Mouse (Mus musculus) cerebellum, adult (tissue): ENCODE data around the gene Tube1.
"Not testable (repeated sequence)": the region's sequence is repeated elsewhere in the genome, so short reads cannot be mapped to it uniquely, and the experiment has no call there.

ENCODE experiments used
- ATAC-seq: cut with Nextera tagmentation; 2 replicates; pipeline ENCODE4 v1.9.2; 2017; ENCODE audit warnings: mild to moderate bottlenecking, moderate library complexity, mixed read lengths; ENCODE audit not compliant: insufficient number of reproducible peaks, low FRiP score, low TSS enrichment

The Tube1 gene

GRCm38 (mm10) chr10:39165632-39166115 lies 31.9 kb downstream of the Tube1 start:
- ATAC-seq: peak; percentile 34

DNA sequence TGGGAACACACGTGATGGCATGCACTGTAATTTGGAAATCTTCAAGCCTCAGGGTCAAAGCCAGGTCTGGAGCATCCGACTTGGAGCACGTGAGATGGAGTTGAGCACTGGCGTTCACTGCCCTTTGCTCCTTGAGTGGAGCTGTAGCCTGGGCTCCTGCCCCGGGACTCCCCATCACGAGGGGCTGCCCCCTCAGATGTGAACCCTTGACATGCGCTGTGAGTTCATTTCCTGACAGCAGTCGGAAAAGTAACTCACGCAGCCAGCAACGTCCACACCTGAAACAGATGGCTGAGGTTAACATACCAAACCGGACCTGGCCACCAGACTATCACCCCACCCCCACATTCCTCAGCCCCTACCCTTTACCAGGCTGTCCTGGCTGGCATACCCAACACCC lies 33.8 kb downstream of the Tube1 start:
- no peak for ATAC-seq

DNA sequence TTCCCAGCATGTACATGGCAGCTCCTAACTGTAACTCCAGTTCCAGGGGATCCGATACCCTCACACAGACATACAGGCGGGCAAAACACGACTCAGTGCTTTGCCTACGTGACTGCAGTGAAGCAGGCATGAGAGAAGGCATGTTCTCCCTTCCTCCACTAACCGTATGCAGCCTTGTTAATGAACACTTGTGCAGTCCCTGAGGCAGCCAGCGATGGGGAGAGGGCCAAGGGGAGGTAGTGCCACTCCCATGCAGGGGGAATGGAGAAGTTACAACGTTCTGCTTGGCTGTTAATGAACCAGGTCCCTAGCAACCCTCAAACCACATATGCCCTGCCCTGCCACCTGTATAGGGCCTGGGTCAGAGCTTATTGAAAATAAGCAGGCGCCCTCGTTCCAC lies 35.9 kb downstream of the Tube1 start:
- no peak for ATAC-seq

DNA sequence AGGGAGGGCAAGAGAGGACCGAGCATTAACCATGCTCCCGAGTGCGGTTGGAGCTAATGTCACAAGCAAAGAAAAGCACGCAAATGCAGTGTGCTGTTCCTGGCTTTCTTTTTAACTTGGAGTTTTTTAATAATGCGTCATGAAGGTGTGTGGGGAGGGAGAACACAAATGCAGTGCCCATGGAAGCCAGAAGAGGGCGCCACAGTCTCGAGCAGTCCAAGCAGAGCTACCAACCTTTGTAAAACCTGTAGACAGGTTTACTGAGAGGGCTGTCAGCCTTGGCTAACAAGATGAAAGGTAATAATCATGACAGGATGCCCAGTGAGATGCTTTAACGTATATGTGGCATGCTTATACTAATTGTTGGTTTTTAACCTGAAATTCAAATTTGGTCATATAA lies 36.4 kb downstream of the Tube1 start:
- peak; percentile 21; the same call in 1 of the 2 replicates for ATAC-seq

DNA sequence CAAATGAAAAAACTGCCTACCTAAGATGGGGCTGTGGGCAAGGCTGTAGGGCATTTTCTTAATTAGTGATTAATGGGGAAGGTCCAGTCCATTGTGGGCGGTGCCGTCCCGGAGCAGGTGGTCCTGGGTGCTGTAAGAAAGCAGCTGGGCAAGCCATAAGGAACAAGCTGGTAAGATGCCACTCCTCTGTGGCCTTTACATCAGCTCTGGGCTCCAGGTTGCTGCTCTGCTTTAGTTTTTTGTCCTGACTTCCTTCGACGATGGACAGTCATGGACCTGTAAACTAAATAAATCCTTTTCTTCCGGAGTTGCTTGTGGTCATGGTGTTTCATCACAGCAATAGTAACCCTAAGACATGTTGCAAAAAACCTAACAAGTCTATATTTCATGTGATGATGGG lies 36.9 kb downstream of the Tube1 start:
- ATAC-seq: no peak

DNA sequence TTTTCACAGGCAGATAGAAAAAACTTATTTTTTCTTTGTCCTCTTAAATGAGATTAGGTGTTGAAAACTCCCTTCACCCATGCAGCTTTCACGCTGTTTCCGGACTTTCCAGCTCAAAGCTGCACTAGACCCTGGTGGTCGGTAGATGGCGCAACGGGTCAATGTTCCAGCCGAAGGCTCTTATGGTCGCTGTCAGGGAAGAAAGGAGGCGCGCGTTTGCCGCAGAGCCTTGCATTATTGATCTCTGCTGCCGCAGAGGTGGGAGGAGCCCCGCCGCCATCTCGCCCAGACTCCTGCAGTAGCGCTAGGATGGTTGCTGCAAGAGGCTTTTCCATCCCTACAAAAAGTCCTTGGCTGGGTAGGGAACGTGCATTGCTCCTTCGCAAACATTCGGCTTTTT lies 37.4 kb downstream of the Tube1 start:
- ATAC-seq: peak; percentile 85

GRCm38 (mm10) chr10:39171603-39172539 lies 38.1 kb downstream of the Tube1 start:
- peak; percentile 81 for ATAC-seq

DNA sequence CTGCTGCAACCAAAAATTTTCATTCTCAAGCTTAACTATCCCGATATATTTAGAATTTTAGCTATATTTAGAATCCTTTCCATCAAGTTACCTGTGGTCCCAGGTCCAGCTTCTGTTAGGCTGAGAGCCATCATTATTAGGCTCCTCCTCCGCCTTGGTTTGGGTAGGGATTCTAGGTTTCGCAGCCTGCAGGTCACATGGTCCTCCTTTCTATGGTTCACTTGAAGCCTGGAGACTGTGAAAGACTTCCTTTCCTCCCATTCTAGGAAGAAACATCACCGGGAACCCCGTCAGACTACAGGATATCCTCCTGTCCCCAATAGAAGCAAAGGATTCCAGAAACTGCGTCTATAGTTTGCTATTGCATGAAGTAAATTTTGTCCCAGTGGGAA lies 38.8 kb downstream of the Tube1 start:
- no peak for ATAC-seq

DNA sequence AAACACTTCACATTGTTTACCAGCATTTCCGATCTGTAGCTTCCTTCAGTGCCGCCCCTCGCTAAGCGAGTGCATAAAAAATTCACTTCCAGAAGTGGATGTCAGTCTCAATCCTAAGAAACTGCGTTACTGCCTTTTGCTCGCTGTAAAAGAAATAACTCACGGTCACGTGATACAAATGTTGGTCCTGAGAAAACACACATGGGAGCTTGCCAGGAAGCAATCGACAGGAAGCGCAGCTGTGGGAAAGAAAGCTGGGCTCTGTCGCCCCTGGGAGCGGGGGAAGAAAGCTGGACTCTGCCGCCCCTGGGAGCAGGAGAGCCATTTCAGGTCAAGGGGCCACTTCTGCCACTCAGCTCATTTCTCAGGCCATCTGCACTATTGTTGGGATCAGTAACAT lies 39.3 kb downstream of the Tube1 start:
- no peak for ATAC-seq

DNA sequence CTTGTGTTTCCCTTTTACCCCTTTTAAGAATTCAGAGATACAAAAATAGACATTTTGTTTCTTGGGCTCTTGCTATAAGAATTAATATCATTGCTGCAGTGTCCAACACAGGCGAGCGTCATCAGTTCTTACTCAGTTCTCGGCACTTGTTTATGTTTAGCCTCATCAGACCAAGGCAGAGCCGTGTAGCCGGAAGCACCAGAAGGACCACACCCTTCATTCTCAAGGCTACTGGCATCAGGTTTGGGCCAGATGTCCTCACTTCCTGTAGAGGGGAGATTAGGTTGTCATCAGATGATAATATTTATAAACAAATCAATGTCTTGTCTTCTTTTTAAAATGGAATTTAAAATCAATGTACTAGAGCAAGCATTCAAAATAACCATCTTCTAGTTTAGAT lies 43.2 kb downstream of the Tube1 start:
- no peak for ATAC-seq

DNA sequence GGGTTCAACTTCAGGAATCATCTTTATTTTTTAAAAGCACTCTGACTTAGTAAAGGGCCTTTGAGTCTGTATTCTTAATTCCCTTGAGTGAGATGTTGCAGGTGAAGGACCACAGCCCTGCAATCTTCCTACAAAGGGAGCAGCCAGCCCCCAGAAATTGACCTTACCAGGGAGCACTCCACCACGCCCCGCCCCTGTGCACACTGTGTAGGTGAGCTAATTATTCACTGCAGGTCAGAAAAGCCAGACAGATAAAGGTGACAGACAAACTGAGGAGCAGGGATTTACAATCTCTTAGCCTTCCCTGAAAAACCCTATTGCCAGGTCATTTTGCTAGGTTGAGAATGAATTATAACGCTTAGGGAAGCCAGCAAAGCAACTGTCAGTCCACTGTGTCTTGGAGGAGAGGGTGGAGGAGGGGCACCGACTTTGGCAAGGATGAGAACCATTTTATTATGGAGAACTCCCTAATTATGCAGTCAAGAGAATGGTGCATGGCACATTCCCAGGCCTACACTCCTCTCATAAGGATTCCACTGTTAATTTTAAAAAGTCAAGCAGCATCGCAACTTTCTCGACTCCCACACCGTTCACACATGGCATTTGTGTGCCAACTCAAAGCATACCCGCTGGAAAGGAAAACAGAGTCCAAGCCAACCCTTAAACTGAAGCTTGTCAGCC lies 51.2 kb downstream of the Tube1 start:
- no peak for ATAC-seq

DNA sequence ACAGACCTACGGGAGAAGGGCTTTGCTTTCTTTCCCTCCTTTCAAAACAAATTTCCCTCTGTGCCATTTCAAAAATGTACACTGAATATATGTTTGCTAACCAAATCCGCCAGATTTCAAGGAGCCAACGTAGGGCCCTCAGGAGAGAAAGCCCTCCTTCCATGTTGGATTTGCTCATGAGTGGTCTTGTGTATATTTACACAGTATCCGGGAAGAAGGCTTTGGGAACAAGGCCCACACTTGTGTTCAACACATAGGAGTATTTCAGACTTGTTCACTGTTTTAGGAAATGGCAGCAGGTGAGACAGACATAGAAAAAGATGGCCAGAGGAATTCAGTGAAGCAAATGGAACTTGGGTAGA lies 51.8 kb downstream of the Tube1 start:
- ATAC-seq: no peak

DNA sequence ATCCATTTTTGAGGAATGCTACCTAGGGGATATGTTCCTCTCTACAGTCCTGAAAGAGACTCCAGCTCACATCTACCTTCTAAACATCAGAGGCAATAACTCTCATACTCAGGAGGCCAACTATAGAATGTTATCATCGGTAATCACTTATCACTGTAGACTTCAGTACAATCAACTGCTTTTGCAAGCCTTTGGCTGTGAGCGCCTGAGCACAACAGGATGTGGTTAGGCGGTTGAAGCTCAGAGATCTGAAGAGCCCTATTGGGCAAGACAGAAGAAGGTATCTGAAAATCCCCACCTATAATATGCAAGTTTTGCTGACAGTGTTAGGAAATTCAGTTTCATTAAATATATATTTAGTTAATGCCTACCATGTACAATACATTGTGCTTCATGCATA lies 58.9 kb downstream of the Tube1 start:
- ATAC-seq: no peak

DNA sequence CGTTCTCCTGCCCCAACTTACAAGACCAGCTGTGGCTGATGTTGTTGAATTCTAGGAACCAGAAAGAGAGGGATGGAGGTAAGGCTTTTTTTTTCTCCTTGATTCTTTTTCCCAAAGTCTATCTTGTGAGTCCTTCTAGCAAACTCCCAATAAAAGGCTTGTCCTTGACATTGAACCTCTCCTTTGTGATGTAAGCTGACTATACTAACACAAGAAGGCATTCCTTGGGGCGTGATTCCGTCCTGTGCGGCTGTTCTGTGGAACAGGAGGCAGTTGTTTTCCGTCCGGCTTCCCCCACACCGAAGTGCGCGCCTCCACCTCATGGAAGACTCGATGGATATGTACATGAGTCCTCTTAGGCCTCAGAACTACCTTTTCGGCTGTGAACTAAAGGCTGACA lies 64.4 kb downstream of the Tube1 start:
- not testable (repeated sequence) for ATAC-seq
